Mouse (Mus musculus): ENCODE results near the gene Kcnk15. TPM values are rescaled to one million over a fixed set of nuclear protein-coding genes. Genes with fewer than 3 reads are reported as not detected.

Gene Kcnk15
- polyA plus RNA-seq (2012; ENCODE audit: insufficient read depth, insufficient read length, missing spikeins), result not detected in 2 replicates

GRCm38 (mm10) chr2:163853461-163853901 lies at the start of gene Kcnk15:
Kcnk15 (plus strand) TSS chr2:163853651.
- H3K4me3 ChIP-seq (ENCODE audit: insufficient read depth, low read depth, low read length), result no peak within 1 kb of the TSS
- H3K27ac ChIP-seq (replicated peaks; ENCODE audit: low read depth, low read length), result no peak within 1 kb of the TSS
- H3K4me1 ChIP-seq (ENCODE audit: control insufficient read depth, insufficient read depth, insufficient read length, low read length), result no peaks in the 10 kb centered on the region

- Histone ChIP-seq H3K27ac (replicated peaks; ENCODE audit: low read depth, low read length) (no peak overlapping the region), H3K4me1 (ENCODE audit: control insufficient read depth, insufficient read depth, insufficient read length, low read length) (peaks cover 4% of the 10 kb centered on the region; the same call in 1 of the 2 replicates), H3K4me3 (ENCODE audit: insufficient read depth, low read depth, low read length) (no peak overlapping the region)
Measured at GRCm38 (mm10) chr2:163803838-163804237, 49.6 kb upstream of the Kcnk15 start.

DNA sequence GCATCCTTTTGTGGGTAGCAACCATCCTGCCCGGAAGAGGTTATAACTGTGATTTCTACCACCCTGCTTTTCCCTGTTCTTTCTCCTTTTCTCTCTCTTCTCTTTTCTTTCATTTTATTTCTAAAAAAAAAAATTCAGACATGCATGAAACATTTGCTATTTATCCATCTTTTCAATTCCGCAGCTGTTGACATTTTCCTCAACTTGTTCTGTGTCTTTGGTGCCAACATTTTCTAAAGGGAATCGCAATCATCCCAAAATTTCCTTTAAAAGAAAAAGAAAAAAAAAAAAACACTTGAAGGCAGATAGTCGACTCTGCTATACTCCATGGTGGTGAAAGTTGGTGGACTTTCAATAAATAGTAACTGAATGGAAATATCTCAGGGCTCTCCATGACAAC lies 44.3 kb upstream of the Kcnk15 start:
- H3K4me1 ChIP-seq (ENCODE audit: control insufficient read depth, insufficient read depth, insufficient read length, low read length), result peaks cover under 1% of the 10 kb centered on the region; the same call in 1 of the 2 replicates

DNA sequence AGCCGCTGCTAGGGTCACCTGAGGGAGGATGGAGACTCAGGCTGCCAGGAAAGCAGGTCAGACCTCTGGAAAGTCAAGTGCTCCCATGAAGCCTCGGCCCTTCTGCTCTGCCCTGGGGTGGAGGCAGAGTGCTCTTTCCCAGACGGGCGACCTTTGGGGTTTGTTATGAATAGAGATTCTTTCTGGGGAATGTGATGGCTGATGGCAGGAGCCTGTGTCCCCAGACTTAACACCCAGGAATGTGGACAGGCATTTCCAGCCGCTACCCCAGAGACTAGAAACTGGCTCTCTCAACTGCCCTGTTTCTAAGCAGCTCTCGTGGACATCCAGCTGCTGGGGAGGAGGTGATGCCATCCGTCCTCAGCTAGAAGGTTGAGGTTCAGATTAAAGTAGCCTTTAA lies 43.7 kb upstream of the Kcnk15 start:
- Histone ChIP-seq H3K4me1 (ENCODE audit: control insufficient read depth, insufficient read depth, insufficient read length, low read length) (no peaks in the 10 kb centered on the region), H3K4me3 (ENCODE audit: insufficient read depth, low read depth, low read length) (no peak overlapping the region), H3K27ac (replicated peaks; ENCODE audit: low read depth, low read length) (no peak overlapping the region)

More for the DNA sequence above, 44.3 kb upstream of the Kcnk15 start:
- no peak overlapping the region for H3K27ac ChIP-seq (replicated peaks; ENCODE audit: low read depth, low read length)
- H3K4me3 ChIP-seq (ENCODE audit: insufficient read depth, low read depth, low read length), result no peak overlapping the region

DNA sequence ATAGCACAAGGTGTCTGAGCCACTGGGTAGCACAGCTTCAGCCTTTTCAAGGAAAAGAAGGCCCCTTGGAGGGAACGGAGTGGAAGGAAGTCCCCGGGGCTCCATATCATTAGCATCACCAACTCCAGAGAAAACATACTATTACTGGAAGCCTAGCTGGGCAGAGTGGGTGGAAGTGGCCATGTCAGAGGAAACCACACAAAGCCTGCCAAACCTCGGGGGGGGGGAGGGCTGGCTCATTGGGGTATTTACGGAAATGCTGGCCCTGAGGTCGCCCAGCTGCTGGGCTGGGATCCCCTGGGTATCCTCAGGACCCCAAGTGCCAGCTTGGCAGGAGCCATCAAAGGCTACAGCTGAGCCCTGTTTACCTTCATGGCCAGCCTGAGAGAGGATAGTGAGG lies 40.4 kb upstream of the Kcnk15 start:
- no peak overlapping the region for H3K27ac ChIP-seq (replicated peaks; ENCODE audit: low read depth, low read length)

GRCm38 (mm10) chr2:163814739-163815465 lies 38.5 kb upstream of the Kcnk15 start:
- H3K4me1 ChIP-seq (ENCODE audit: control insufficient read depth, insufficient read depth, insufficient read length, low read length), result no peaks in the 10 kb centered on the region
- H3K27ac ChIP-seq (replicated peaks; ENCODE audit: low read depth, low read length), result no peak overlapping the region
- no peak overlapping the region for H3K4me3 ChIP-seq (ENCODE audit: insufficient read depth, low read depth, low read length)

More for the DNA sequence above, 40.4 kb upstream of the Kcnk15 start:
- Histone ChIP-seq H3K4me3 (ENCODE audit: insufficient read depth, low read depth, low read length) (no peak overlapping the region), H3K4me1 (ENCODE audit: control insufficient read depth, insufficient read depth, insufficient read length, low read length) (no peaks in the 10 kb centered on the region)

DNA sequence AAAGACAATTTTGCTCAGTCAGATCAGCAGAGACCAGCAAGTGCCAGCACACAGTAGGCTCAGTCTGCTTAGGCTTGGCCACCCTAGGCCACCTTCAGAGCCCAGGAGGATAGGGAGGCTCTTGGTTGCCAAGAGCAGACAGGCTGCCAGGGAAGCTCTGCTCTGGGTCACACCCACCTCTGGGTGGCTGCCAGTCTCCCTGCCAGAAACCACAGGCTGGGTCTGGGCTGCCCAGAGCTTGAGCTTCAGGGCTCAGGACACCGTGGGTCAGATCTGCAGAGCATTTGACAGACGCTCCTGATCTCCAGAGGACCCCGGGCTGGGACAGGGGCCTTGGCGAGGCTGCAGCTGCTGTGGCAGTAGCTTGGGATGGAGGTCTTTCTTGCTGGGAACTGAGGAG lies 32.8 kb upstream of the Kcnk15 start, which contains the start of gene Ccn5:
Gene Ccn5, plus strand, starts transcription at position 255 of the 400 bp plus-strand sequence.
- Histone ChIP-seq H3K27ac (replicated peaks; ENCODE audit: low read depth, low read length) (no peak within 1 kb of the TSS), H3K4me1 (ENCODE audit: control insufficient read depth, insufficient read depth, insufficient read length, low read length) (peaks cover 3% of the 10 kb centered on the region; the same call in 1 of the 2 replicates), H3K4me3 (ENCODE audit: insufficient read depth, low read depth, low read length) (no peak within 1 kb of the TSS)

- Histone ChIP-seq H3K4me3 (ENCODE audit: insufficient read depth, low read depth, low read length) (no peak overlapping the region), H3K27ac (replicated peaks; ENCODE audit: low read depth, low read length) (no peak overlapping the region), H3K4me1 (ENCODE audit: control insufficient read depth, insufficient read depth, insufficient read length, low read length) (peaks cover 6% of the 10 kb centered on the region; the same call in 1 of the 2 replicates)
Measured at GRCm38 (mm10) chr2:163823248-163823647, 30.2 kb upstream of the Kcnk15 start.

- peaks cover 6% of the 10 kb centered on the region; the same call in 1 of the 2 replicates for H3K4me1 ChIP-seq (ENCODE audit: control insufficient read depth, insufficient read depth, insufficient read length, low read length)
- no peak overlapping the region for H3K4me3 ChIP-seq (ENCODE audit: insufficient read depth, low read depth, low read length)
- H3K27ac ChIP-seq (replicated peaks; ENCODE audit: low read depth, low read length), result no peak overlapping the region
Measured at GRCm38 (mm10) chr2:163823771-163824170, 29.7 kb upstream of the Kcnk15 start.

GRCm38 (mm10) chr2:163825861-163826260 lies 27.6 kb upstream of the Kcnk15 start:
- Histone ChIP-seq H3K4me1 (ENCODE audit: control insufficient read depth, insufficient read depth, insufficient read length, low read length) (peaks cover 6% of the 10 kb centered on the region; the same call in 1 of the 2 replicates), H3K4me3 (ENCODE audit: insufficient read depth, low read depth, low read length) (no peak overlapping the region), H3K27ac (replicated peaks; ENCODE audit: low read depth, low read length) (no peak overlapping the region)

GRCm38 (mm10) chr2:163826494-163826893 lies 27.0 kb upstream of the Kcnk15 start:
- H3K4me1 ChIP-seq (ENCODE audit: control insufficient read depth, insufficient read depth, insufficient read length, low read length), result peaks cover 6% of the 10 kb centered on the region; the same call in 1 of the 2 replicates
- no peak overlapping the region for H3K27ac ChIP-seq (replicated peaks; ENCODE audit: low read depth, low read length)
- H3K4me3 ChIP-seq (ENCODE audit: insufficient read depth, low read depth, low read length), result no peak overlapping the region

GRCm38 (mm10) chr2:163831163-163831562 lies 22.3 kb upstream of the Kcnk15 start:
- no peak overlapping the region for H3K4me3 ChIP-seq (ENCODE audit: insufficient read depth, low read depth, low read length)
- H3K27ac ChIP-seq (replicated peaks; ENCODE audit: low read depth, low read length), result no peak overlapping the region
- H3K4me1 ChIP-seq (ENCODE audit: control insufficient read depth, insufficient read depth, insufficient read length, low read length), result peaks cover 2% of the 10 kb centered on the region; the same call in 1 of the 2 replicates

- H3K27ac ChIP-seq (replicated peaks; ENCODE audit: low read depth, low read length), result no peak overlapping the region
- H3K4me1 ChIP-seq (ENCODE audit: control insufficient read depth, insufficient read depth, insufficient read length, low read length), result peaks cover 3% of the 10 kb centered on the region; the same call in 1 of the 2 replicates
- H3K4me3 ChIP-seq (ENCODE audit: insufficient read depth, low read depth, low read length), result no peak overlapping the region
Measured at GRCm38 (mm10) chr2:163838043-163838442, 15.4 kb upstream of the Kcnk15 start.

DNA sequence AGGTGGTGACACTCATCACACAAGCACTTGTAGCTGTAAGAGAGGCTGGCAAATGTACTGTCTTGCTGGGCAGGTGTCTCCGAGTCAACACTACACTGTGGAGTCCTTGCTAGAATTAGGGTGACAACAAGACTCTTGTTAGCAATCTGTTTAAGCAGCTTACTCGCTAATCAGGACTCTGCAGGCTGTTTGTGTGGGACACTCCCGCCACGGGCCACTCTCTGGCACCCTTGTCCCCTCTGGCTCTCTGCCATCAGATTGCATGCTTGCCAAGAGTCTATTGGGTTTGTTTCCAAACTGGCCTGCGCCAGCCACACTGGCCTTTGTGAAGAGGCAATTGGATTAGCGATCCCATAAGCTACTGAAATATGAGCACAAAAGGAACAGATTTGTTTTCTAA lies 13.9 kb upstream of the Kcnk15 start:
- Histone ChIP-seq H3K4me3 (ENCODE audit: insufficient read depth, low read depth, low read length) (no peak overlapping the region), H3K4me1 (ENCODE audit: control insufficient read depth, insufficient read depth, insufficient read length, low read length) (peaks cover 3% of the 10 kb centered on the region; the same call in 1 of the 2 replicates), H3K27ac (replicated peaks; ENCODE audit: low read depth, low read length) (no peak overlapping the region)

DNA sequence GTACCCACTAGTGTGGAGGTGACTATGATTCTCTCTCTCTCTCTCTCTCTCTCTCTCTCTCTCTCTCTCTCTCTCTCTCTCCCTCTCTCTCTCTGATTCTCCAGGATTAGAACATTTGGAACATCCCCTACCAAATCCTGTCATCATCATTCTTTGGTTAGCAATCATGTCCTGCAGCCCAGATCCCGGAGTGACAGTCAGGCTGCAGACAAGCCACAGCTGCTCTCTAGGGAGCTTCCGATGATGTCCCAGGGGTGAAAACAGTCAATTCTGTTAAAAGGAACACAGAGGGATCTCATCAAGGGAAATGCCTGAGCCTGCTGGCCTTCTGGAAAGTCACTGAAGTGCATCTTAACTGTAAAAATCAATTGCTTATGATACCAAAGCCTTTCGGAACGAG lies 11.4 kb upstream of the Kcnk15 start:
- Histone ChIP-seq H3K27ac (replicated peaks; ENCODE audit: low read depth, low read length) (no peak overlapping the region), H3K4me1 (ENCODE audit: control insufficient read depth, insufficient read depth, insufficient read length, low read length) (peaks cover 3% of the 10 kb centered on the region; the same call in 1 of the 2 replicates), H3K4me3 (ENCODE audit: insufficient read depth, low read depth, low read length) (no peak overlapping the region)

DNA sequence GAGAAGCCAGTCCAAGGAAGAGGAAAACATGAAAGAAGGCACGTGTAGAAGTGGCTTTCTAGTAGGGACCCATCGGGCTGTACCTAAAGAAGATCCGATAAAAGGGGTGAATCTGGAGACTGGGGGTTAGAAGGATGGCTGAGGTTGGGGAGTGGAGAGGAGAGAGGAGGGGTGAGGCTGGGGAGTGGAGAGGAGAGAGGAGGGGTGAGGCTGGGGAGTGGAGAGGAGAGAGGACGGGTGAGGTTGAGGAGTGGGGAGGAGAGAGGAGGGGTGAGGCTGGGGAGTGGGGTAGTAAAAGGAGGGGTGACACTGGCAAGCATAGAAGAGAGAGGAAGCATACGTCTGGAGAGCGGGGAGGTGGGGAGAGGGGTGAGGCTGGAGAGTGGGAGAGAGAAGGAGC lies 3.8 kb downstream of the Kcnk15 start:
- Histone ChIP-seq H3K4me1 (ENCODE audit: control insufficient read depth, insufficient read depth, insufficient read length, low read length) (no peaks in the 10 kb centered on the region), H3K27ac (replicated peaks; ENCODE audit: low read depth, low read length) (no peak overlapping the region), H3K4me3 (ENCODE audit: insufficient read depth, low read depth, low read length) (no peak overlapping the region)
